Mouse (Mus musculus) MEL-GATA-1-ER (cell line): ENCODE measurements around the gene Adgrb3.
"Not testable (repeated sequence)": the region's sequence is repeated elsewhere in the genome, so short reads cannot be mapped to it uniquely, and the experiment has no call there.

Source experiments
- DNase-seq: peaks from one replicate; pipeline ENCODE4 v3.0.0-alpha.2; 2012; ENCODE audit warnings: low read depth; ENCODE audit errors: extremely low read depth

Adgrb3 gene

GRCm38 (mm10) chr1:25542891-25543290 lies 286.6 kb downstream of the Adgrb3 start:
- DNase-seq: no peak

- no peak for DNase-seq
Observed at GRCm38 (mm10) chr1:25526976-25527375, 302.5 kb downstream of the Adgrb3 start.

GRCm38 (mm10) chr1:25510321-25511055 lies 319.0 kb downstream of the Adgrb3 start:
- no peak for DNase-seq

- DNase-seq: no peak
Observed at GRCm38 (mm10) chr1:25504313-25504712, 325.2 kb downstream of the Adgrb3 start.

- no peak for DNase-seq
Observed at GRCm38 (mm10) chr1:25503524-25503923, 326.0 kb downstream of the Adgrb3 start.

- DNase-seq: no peak
Observed at GRCm38 (mm10) chr1:25495202-25495914, 334.1 kb downstream of the Adgrb3 start.

GRCm38 (mm10) chr1:25491503-25491902 lies 338.0 kb downstream of the Adgrb3 start:
- DNase-seq: no peak

- no peak for DNase-seq
Observed at GRCm38 (mm10) chr1:25490174-25490573, 339.3 kb downstream of the Adgrb3 start.

GRCm38 (mm10) chr1:25475699-25476098 lies 353.8 kb downstream of the Adgrb3 start:
- no peak for DNase-seq

GRCm38 (mm10) chr1:25474469-25474868 lies 355.0 kb downstream of the Adgrb3 start:
- no peak for DNase-seq

GRCm38 (mm10) chr1:25471612-25472011 lies 357.9 kb downstream of the Adgrb3 start:
- not testable (repeated sequence) for DNase-seq

GRCm38 (mm10) chr1:25462612-25463011 lies 366.9 kb downstream of the Adgrb3 start:
- DNase-seq: no peak

- no peak for DNase-seq
Observed at GRCm38 (mm10) chr1:25435506-25435905, 394.0 kb downstream of the Adgrb3 start.

GRCm38 (mm10) chr1:25430219-25430862 lies 399.2 kb downstream of the Adgrb3 start:
- no peak for DNase-seq

- DNase-seq: no peak
Observed at GRCm38 (mm10) chr1:25420701-25421100, 408.8 kb downstream of the Adgrb3 start.

- no peak for DNase-seq
Observed at GRCm38 (mm10) chr1:25419378-25419777, 410.1 kb downstream of the Adgrb3 start.

- DNase-seq: no peak
Observed at GRCm38 (mm10) chr1:25415084-25415483, 414.4 kb downstream of the Adgrb3 start.

GRCm38 (mm10) chr1:25364186-25364585 lies 465.3 kb downstream of the Adgrb3 start:
- no peak for DNase-seq

GRCm38 (mm10) chr1:25358554-25358953 lies 471.0 kb downstream of the Adgrb3 start:
- no peak for DNase-seq

- no peak for DNase-seq
Observed at GRCm38 (mm10) chr1:25355486-25355885, 474.0 kb downstream of the Adgrb3 start.

GRCm38 (mm10) chr1:25344876-25345275 lies 484.6 kb downstream of the Adgrb3 start:
- DNase-seq: no peak

GRCm38 (mm10) chr1:25325406-25325805 lies 504.1 kb downstream of the Adgrb3 start:
- no peak for DNase-seq
